Mouse (Mus musculus): ENCODE data around the gene Olfml2b.

Gene Olfml2b

GRCm38 (mm10) chr1:170646606-170647287 lies 2.4 kb downstream of the Olfml2b start:
- DNase-seq (ENCODE audit: low spot score in 2 of 2): peak in 1 of 2 experiments; percentile 45

DNA sequence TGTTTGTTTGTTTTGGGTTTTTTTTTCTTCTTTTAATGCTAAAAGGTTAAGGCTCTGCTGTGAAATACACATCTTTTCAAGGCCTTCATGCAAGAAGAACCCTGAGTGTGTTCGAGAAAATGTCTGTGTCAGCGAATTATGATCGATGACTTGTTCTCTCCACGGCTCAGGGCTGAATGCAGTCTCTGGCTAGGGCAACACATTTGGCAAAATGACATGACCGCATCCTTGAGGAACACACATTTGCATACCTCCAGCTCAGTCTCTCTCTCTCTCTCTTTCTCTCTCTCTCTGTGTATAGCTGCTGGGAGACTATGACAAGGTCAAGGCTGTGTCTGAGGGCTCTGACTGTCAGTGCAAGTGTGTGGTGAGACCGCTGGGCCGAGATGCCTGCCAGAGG lies 3.0 kb downstream of the Olfml2b start:
- no peak for DNase-seq (ENCODE audit: low spot score in 2 of 2)

- peak in 1 of 2 experiments; percentile 20 for DNase-seq (ENCODE audit: low spot score in 2 of 2)
These were observed 3.7 kb downstream of the Olfml2b start for GRCm38 (mm10) chr1:170647971-170648514.

GRCm38 (mm10) chr1:170651046-170651723 lies 6.9 kb downstream of the Olfml2b start:
- DNase-seq (ENCODE audit: low spot score in 2 of 2): peak in 1 of 2 experiments; percentile 43

DNA sequence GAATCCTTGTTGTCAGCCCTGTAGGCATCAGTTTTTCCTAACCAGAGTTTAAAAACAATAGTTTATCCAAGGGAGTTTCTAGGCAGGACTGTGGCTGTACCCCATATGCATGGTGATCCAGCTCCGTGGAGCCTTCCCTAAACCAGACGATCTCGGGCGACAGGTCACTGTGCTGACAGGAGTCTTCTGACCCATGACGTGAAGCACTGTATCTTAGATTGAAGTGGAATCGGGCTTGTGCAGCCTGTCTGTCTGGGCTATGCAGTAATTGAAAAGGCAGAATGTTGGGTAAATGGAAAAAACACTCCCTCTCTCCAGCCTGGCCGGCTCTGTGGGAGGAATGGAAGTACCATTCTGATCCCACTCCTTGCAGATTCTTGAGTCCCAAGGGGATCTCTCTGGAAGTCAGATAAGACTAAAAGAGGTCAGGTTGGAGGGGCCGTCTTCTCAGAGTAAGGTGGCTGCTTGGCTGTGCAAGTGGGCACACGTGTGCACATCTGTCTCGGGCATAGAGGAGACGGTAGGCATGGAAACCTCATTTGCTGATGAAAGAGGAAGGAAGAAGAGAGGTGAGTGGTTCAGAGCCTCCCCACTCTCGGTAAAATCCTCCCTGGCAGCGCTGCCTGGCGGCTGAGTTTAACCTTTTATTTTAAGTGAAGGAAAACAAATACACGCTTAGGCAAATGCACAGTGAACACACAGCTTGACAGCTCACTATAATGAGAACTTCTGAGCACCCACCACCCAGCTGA lies 7.8 kb downstream of the Olfml2b start:
- no peak for DNase-seq (ENCODE audit: low spot score in 2 of 2)

DNA sequence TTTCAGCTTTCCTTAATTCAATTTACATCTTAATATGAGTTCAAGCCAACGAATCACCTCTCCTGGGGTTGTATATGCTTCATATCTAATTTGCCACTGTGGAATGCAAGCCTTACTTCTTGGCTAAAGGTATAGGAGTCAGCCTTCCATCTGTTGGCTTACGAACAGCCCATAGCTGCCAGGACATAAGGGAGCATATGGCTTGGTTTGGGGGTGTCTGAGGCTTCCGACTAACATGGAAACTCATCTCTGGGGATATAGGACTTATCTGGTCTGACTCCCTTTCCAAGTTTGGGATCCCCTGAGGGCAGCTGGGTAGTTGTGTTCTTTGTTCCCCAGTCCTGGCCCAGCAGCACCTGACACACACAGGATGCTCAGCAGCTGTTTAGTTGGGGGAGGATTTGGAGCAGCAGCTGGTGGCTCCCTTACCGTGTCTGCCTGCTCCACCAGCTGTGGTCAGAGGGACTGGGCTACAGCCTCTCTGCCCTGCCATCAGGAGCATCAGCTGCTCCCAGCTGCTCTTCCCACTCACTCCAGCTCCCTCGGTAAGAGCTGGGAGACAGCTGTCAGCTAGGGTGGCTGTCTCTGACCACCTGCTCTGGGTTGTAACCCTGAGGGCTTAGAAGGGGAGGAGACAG lies 11.1 kb downstream of the Olfml2b start:
- DNase-seq (ENCODE audit: low spot score in 2 of 2): no peak

- no peak for DNase-seq (ENCODE audit: low spot score in 2 of 2)
These were observed 12.3 kb downstream of the Olfml2b start for GRCm38 (mm10) chr1:170656518-170657227.

DNA sequence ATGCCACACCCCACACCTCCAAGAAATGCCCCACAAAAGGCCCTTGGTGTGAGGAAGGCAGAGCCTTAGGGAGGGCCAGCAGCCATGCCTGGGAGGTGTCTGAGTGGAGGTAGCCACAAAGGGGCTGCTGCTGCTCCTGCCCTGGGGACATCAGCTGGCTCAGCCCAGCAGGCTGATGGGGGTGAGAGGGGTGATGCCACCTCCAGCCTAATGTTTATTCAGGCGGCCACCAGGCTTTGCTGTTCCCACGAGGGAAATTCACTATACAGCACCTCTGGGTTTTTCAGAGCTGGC lies 12.8 kb downstream of the Olfml2b start:
- DNase-seq (ENCODE audit: low spot score in 2 of 2): no peak

GRCm38 (mm10) chr1:170657643-170658314 lies 13.4 kb downstream of the Olfml2b start:
- DNase-seq (ENCODE audit: low spot score in 2 of 2): no peak

GRCm38 (mm10) chr1:170659260-170659659 lies 14.9 kb downstream of the Olfml2b start:
- DNase-seq (ENCODE audit: low spot score in 2 of 2): no peak

GRCm38 (mm10) chr1:170664620-170665185 lies 20.4 kb downstream of the Olfml2b start:
- no peak for DNase-seq (ENCODE audit: low spot score in 2 of 2)

DNA sequence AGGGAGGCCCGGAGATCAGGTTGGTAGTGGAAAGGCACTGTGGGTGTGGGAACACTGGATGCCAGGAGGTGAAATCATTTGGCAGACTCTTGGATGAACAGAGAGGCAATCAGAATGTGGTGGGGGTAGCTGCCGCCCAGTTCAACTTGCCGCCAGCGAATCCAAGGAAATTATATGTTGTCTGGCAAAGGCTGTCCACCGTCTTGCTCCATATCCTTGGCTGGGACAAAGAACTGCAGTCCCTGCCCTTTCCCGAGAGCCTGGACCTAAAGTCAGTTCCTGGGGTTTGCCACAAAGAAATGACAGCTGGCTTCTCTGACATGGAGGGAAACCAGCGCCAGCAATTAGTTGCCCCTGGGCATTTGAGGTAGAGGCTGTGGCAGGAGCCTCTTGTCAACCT lies 20.9 kb downstream of the Olfml2b start:
- no peak for DNase-seq (ENCODE audit: low spot score in 2 of 2)

- DNase-seq (ENCODE audit: low spot score in 2 of 2): peak in 1 of 2 experiments; percentile 31
These were observed 29.9 kb downstream of the Olfml2b start for GRCm38 (mm10) chr1:170674184-170674775.

DNA sequence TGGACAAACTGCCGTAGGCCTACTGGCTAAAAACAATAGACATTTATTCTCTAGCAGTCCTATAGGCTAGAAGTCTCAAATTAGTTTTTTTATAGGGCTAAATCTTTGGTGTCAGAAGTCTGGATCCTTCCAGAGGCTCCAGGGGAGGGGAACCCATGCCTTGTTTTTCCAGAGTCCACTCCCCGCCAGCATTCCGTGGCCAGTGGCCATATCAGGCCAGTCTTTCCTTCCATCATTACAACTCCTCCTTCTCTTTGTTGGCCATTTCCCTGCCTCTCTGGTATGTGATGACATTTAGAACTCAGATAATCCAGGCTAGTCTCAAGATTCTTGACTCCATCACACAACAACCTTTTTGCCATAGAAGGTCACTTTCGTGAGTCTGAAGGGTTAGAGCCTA lies 33.3 kb downstream of the Olfml2b start:
- no peak for DNase-seq (ENCODE audit: low spot score in 2 of 2)

GRCm38 (mm10) chr1:170678861-170679260 lies 34.5 kb downstream of the Olfml2b start:
- no peak for DNase-seq (ENCODE audit: low spot score in 2 of 2)

- no peak for DNase-seq (ENCODE audit: low spot score in 2 of 2)
These were observed 35.3 kb downstream of the Olfml2b start for GRCm38 (mm10) chr1:170679624-170680023.

DNA sequence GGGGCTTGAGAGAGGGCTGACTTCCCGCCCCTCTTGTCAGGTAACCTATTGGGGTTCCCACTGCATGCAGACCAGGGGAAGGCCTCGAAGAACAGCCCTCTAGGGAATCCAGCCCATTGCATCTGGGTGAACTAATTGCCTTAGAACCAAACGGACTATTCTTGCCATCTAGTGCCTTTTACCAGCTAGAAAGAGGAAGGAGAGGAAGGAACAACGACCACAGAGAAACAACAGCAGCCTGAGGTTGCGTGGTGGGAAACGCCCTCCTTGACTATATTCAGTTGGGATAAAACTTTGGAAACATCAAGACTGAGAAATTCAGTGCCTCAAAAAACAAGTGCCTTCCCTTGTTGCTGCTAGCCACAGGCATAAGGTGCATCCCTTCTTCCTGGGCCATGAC lies 39.5 kb downstream of the Olfml2b start:
- DNase-seq (ENCODE audit: low spot score in 2 of 2): no peak

GRCm38 (mm10) chr1:170689773-170690172 lies 45.4 kb downstream of the Olfml2b start:
- DNase-seq (ENCODE audit: low spot score in 2 of 2): peak in 1 of 2 experiments; percentile 30

GRCm38 (mm10) chr1:170691301-170691700 lies 47.0 kb downstream of the Olfml2b start:
- DNase-seq (ENCODE audit: low spot score in 2 of 2): no peak

DNA sequence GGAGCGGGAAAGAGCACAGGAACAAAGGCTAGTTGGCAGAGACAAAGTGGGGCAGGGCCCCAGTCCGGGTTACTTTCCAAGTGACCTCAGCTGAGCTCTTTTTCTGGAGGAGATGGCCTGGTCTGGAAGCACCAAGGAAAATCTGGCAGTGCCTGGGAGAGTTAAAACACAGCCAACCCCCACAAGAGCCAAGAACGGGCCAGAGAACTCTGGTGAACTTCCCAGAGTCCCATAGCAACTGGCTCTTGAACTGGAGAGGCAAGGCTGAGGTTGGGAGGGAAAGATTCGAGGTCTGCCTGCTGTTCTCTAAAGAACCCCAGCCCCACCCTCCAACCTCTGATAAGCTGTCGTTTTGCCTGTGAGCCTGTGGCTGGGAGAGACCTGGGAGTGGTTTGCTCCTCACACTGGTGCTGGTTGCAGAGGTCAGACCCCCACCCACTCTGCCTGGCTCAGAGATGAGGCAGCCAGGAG lies 50.5 kb downstream of the Olfml2b start:
- DNase-seq (ENCODE audit: low spot score in 2 of 2): no peak

Measured in urinary bladder, postnatal 4 days (tissue).